Mouse (Mus musculus) hindbrain, embryonic 14.5 days (tissue): ENCODE measurements around the gene Mamdc2. TPM values are rescaled to one million over a fixed set of nuclear protein-coding genes. Genes with fewer than 3 reads are reported as not detected.
A peak's percentile ranks its signal among the peaks of the same experiment; 100 is the strongest.

ENCODE experiments used
- ATAC-seq: fragments of 200-750 bp; cut with Nextera tagmentation; 2 replicates; pipeline ENCODE4 v1.8.0; 2017; ENCODE audit warnings: moderate number of reproducible peaks, mild to moderate bottlenecking, moderate TSS enrichment, moderate library complexity; ENCODE audit not compliant: low FRiP score
- DNase-seq: peaks from one replicate; pipeline ENCODE4 v3.0.0-alpha.2; 2015; ENCODE audit warnings: low spot score
- H3K27ac ChIP-seq: fragments of 300-500 bp; sonication (generic); 2 replicates; pipeline ENCODE4 v1.5.1; 2014; ENCODE audit warnings: mild to moderate bottlenecking, moderate library complexity
- H3K27me3 ChIP-seq: fragments of 300-500 bp; sonication (generic); 2 replicates; pipeline ENCODE4 v1.6.1; 2014; ENCODE audit warnings: mild to moderate bottlenecking, low read length, mixed read lengths; ENCODE audit not compliant: control insufficient read depth, insufficient read depth
- H3K36me3 ChIP-seq: fragments of 300-500 bp; sonication (generic); replicated peaks from 2 replicates; pipeline ENCODE4 v1.6.1; 2014; ENCODE audit not compliant: control insufficient read depth, insufficient read depth
- H3K4me1 ChIP-seq: fragments of 300-500 bp; sonication (generic); replicated peaks from 2 replicates; pipeline ENCODE4 v1.6.1; 2014; ENCODE audit warnings: antibody characterized with exemption, low read length, mixed read lengths; ENCODE audit not compliant: control insufficient read depth, insufficient read depth
- H3K4me2 ChIP-seq: fragments of 300-500 bp; sonication (generic); replicated peaks from 2 replicates; pipeline ENCODE4 v1.6.1; 2014; ENCODE audit warnings: mild to moderate bottlenecking, moderate library complexity
- H3K4me3 ChIP-seq: fragments of 300-500 bp; sonication (generic); replicated peaks from 2 replicates; pipeline ENCODE4 v1.5.1; 2014; ENCODE audit warnings: mild to moderate bottlenecking, low read length
- H3K9ac ChIP-seq: fragments of 300-500 bp; sonication (generic); 2 replicates; pipeline ENCODE4 v1.6.1; 2014
- H3K9me3 ChIP-seq: fragments of 300-500 bp; sonication (generic); 2 replicates; pipeline ENCODE4 v1.6.1; 2016; ENCODE audit warnings: low read length; ENCODE audit not compliant: control insufficient read depth
- WGBS: fragments of 180-500 bp; shearing (Covaris S2); extraction: QIAGEN DNeasy Blood & Tissue Kit; methylation state at CpG from one replicate; pipeline ENCODE4 v1.1.7; 2014; 5-methylcytosine and 5-hydroxymethylcytosine counted together
- polyA plus RNA-seq: library from polyadenylated mRNA; unstranded; fragments of >200 nt; fragmentation: Nextera tagmentation; extraction: Ambion mirVana; gene quantifications from 2 replicates; pipeline ENCODE4 v1.2.1, GENCODE M21; 2014

Gene Mamdc2
- polyA plus RNA-seq, 1 experiment from 2014 or later, result 1.8 TPM

GRCm38 (mm10) chr19:23447221-23447987 is 838 bp downstream of the Mamdc2 start:
- Histone ChIP-seq H3K9ac (peak overlapping the region; percentile 45), H3K4me2 (peak overlapping the region; percentile 92), H3K27ac (no peak overlapping the region), H3K4me1 (peaks cover 12% of the 10 kb centered on the region), H3K27me3 (0 out of 2 replicates have a peak, but pooled peaks cover 6% of the 10 kb centered on the region), H3K36me3 (no peaks in the 10 kb centered on the region), H3K4me3 (peak overlapping the region; percentile 37), H3K9me3 (0 out of 2 replicates have a peak, but pooled peaks cover 2% of the 10 kb centered on the region)
- peak; percentile 41 for DNase-seq
- peak; percentile 40 for ATAC-seq
- WGBS, result 2% methylated on average over 23 of the region's 23 CpGs

DNA sequence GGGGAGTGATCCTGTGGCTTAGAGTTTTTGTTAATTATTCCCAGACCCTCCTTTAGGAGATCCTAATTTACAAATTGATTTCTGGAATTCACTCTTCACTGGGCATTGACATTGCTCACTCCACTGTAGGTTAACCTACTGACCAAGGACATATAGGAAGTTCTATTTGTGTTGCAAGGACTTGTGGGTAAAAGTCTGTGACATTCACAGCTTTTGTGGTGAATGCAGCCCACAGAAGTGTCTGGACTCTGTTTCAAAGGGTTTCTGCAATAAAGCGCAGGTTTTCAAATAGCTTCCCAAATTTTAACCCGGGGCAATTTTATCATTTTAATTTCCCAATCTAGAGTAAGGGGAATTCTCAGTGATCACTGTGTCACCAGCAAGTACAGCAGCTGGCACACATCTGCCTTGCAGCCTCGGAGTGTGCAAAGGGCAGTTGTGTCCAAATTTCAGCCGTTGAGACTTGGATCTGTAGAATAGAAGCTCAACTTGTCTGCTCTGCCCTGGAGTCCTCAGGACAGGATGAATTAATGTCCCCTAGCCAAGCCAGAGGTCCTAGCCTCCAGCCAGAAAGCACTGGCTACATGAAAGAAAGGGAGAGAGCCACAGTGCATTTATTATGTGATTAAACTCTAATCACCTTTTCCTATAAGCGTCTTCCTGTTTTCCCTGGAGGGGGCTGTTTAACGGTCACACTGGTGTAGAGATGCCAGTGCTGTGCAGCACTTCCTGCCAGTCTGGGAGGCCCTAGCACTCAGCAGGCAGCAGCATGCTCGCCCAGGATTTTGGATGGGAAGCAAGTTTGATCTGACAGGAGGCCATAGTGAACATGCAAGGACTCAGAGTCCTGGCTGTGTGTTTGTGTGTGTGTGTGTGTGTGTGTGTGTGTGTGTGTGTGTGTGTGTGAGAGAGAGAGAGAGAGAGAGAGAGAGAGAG is 3.1 kb downstream of the Mamdc2 start:
- no peak for DNase-seq
- Histone ChIP-seq H3K27ac (no peak overlapping the region), H3K9me3 (no peaks in the 10 kb centered on the region), H3K4me1 (peaks cover 12% of the 10 kb centered on the region), H3K4me2 (no peak overlapping the region), H3K36me3 (no peaks in the 10 kb centered on the region), H3K27me3 (0 out of 2 replicates have a peak, but pooled peaks cover 6% of the 10 kb centered on the region), H3K9ac (no peak overlapping the region), H3K4me3 (no peak overlapping the region)
- WGBS, result 56% methylated on average over 7 of the region's 7 CpGs
- ATAC-seq, result no peak

GRCm38 (mm10) chr19:23435731-23436130 is 12.5 kb downstream of the Mamdc2 start:
- Histone ChIP-seq H3K27me3 (no peaks in the 10 kb centered on the region), H3K4me1 (no peaks in the 10 kb centered on the region), H3K9ac (no peak overlapping the region), H3K4me2 (no peak overlapping the region), H3K9me3 (no peaks in the 10 kb centered on the region), H3K27ac (no peak overlapping the region), H3K36me3 (no peaks in the 10 kb centered on the region), H3K4me3 (no peak overlapping the region)
- DNase-seq, result no peak
- 75% methylated on average over 4 of the region's 4 CpGs for WGBS
- ATAC-seq, result no peak

DNA sequence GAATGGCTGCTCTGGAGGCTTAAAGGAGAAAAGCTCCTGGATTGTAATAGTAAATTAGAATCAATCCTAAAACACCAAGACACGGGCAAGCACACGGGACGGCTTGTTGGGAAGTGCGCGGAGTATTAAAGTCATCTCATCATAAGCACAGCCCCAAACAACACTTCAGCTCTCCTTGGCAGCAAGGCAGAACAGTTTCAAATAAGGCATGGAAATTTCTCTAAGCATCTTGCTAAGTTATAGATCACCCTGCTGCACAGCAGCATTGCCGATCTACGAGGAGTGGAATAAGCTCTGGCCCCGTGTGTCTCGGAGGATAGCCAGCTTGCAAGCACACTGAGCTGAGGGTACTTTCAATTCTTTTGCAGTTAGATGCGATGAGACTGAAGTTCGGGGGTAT is 13.8 kb downstream of the Mamdc2 start:
- Histone ChIP-seq H3K9me3 (no peaks in the 10 kb centered on the region), H3K4me1 (no peaks in the 10 kb centered on the region), H3K4me3 (no peak overlapping the region), H3K4me2 (no peak overlapping the region), H3K27me3 (no peaks in the 10 kb centered on the region), H3K36me3 (no peaks in the 10 kb centered on the region), H3K27ac (no peak overlapping the region), H3K9ac (no peak overlapping the region)
- 86% methylated on average over 11 of the region's 11 CpGs for WGBS
- ATAC-seq, result no peak
- no peak for DNase-seq

DNA sequence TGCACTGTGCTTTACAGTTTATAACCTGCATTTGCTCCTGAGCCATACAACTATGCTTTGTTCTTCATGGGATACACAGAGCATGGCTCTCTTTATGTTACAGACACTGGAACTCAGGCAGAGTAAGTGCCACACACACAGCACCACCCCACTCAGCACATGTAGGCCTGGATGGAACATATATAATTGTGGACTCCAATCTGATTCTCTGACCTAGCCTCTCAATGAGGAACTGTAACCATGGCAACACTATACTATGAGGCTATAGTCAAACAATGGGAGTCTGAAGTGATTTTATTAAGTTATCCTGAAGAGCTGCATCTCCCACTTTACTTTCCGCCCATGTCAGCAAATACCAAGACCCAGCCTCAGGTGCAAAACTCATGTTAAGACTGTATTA is 30.6 kb downstream of the Mamdc2 start:
- H3K4me3 ChIP-seq, result no peak overlapping the region
- H3K4me2 ChIP-seq, result no peak overlapping the region
- H3K36me3 ChIP-seq, result no peaks in the 10 kb centered on the region
- ATAC-seq (no peak), DNase-seq (no peak)
- no peaks in the 10 kb centered on the region; the same call in 1 of the 2 replicates for H3K4me1 ChIP-seq
- H3K27ac ChIP-seq, result no peak overlapping the region
- 76% methylated on average over 1 of the region's 1 CpGs for WGBS
- H3K9me3 ChIP-seq, result no peaks in the 10 kb centered on the region
- no peaks in the 10 kb centered on the region for H3K27me3 ChIP-seq
- H3K9ac ChIP-seq, result no peak overlapping the region

- H3K9ac ChIP-seq, result no peak overlapping the region
- H3K27ac ChIP-seq, result no peak overlapping the region
- no peaks in the 10 kb centered on the region for H3K9me3 ChIP-seq
- H3K4me1 ChIP-seq, result no peaks in the 10 kb centered on the region
- no peak overlapping the region for H3K4me3 ChIP-seq
- DNase-seq (no peak), ATAC-seq (no peak)
- no peaks in the 10 kb centered on the region for H3K27me3 ChIP-seq
- whole genome bisulfite sequencing, result 96% methylated on average over 5 of the region's 5 CpGs
- H3K4me2 ChIP-seq, result no peak overlapping the region
- H3K36me3 ChIP-seq, result no peaks in the 10 kb centered on the region
Measured at GRCm38 (mm10) chr19:23410800-23411199, 37.4 kb downstream of the Mamdc2 start.

- 94% methylated on average over 4 of the region's 4 CpGs for WGBS
Measured at GRCm38 (mm10) chr19:23410328-23410727, 37.9 kb downstream of the Mamdc2 start.

DNA sequence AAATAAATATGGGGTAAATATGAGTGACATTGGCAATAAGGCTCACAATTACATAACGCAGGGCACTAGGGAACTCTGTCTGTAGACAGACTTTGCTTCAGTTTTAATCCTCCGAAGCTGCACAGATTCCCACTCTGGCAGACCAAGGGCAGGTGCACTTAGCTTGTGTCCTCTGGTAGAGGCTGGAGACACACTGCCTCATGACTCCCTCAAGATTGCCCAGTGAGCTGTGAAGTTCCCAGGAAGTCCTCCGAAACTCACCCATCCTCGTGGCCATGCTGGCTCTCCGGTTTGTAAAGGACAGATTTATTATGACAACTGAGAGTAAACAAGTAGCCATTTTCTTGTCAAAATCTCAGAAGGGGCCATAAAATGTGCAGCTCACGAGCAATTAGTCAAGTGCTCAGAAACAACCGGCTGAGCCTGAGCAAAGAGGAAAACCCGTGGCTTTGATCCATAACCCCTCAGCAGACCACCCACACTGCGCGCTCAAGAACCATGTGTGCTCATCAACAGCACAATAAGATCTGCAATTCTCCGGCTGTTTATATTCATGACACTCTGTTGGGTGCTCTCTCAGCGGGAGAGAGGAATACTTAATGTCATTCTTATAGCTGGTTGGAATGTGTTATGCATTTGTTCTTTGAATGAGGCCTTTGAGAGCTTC is 46.6 kb downstream of the Mamdc2 start:
- 37% methylated on average over 12 of the region's 12 CpGs for WGBS
- H3K9me3 ChIP-seq, result no peaks in the 10 kb centered on the region
- DNase-seq (no peak), ATAC-seq (peak; percentile 59; the same call in 1 of the 2 replicates)
- 0 out of 2 replicates have a peak, but pooled peaks cover 6% of the 10 kb centered on the region for H3K27me3 ChIP-seq
- no peak overlapping the region for H3K9ac ChIP-seq
- H3K4me2 ChIP-seq, result no peak overlapping the region
- no peaks in the 10 kb centered on the region for H3K36me3 ChIP-seq
- H3K27ac ChIP-seq, result no peak overlapping the region
- H3K4me1 ChIP-seq, result no peaks in the 10 kb centered on the region
- H3K4me3 ChIP-seq, result no peak overlapping the region

More at GRCm38 (mm10) chr19:23410328-23410727, 37.9 kb downstream of the Mamdc2 start:
- no peak overlapping the region for H3K4me2 ChIP-seq
- no peaks in the 10 kb centered on the region for H3K9me3 ChIP-seq
- H3K36me3 ChIP-seq, result no peaks in the 10 kb centered on the region
- ATAC-seq (no peak), DNase-seq (no peak)
- H3K27ac ChIP-seq, result no peak overlapping the region
- H3K4me1 ChIP-seq, result no peaks in the 10 kb centered on the region
- no peak overlapping the region for H3K9ac ChIP-seq
- H3K27me3 ChIP-seq, result no peaks in the 10 kb centered on the region
- no peak overlapping the region for H3K4me3 ChIP-seq

DNA sequence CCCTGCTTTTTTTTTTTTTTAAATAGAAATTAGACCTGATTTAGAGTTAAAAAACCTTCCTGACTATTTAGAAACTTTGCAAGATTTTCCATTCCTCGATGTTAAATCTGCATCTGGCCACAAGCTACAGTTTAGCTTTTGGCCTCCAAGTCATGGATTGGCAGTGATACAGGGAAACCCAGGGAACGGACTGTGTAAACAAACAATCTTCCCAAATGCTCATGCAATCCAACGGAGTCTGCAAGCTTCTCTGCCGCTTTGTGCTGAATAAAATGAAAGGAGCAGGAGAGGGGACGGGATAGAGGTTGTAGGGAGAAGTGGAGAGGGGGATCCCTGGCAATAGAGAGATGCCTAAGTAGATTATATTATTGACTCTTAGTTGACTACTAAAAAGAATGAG is 47.8 kb downstream of the Mamdc2 start:
- H3K4me1 ChIP-seq, result no peaks in the 10 kb centered on the region
- no peak overlapping the region for H3K4me2 ChIP-seq
- 0 out of 2 replicates have a peak, but pooled peaks cover 6% of the 10 kb centered on the region for H3K27me3 ChIP-seq
- H3K4me3 ChIP-seq, result no peak overlapping the region
- H3K9me3 ChIP-seq, result no peaks in the 10 kb centered on the region
- H3K9ac ChIP-seq, result no peak overlapping the region
- H3K36me3 ChIP-seq, result no peaks in the 10 kb centered on the region
- peak; percentile 66 for DNase-seq
- H3K27ac ChIP-seq, result no peak overlapping the region
- WGBS, result 62% methylated on average over 5 of the region's 5 CpGs
- ATAC-seq, result no peak
